Mouse (Mus musculus): Measurements from ENCODE around the gene Rlbp1. TPM values are rescaled to one million over a fixed set of nuclear protein-coding genes. Genes with fewer than 3 reads are reported as not detected.

The Rlbp1 gene
- polyA plus RNA-seq, 1 experiment from 2014 or later: 80.0 TPM

DNA sequence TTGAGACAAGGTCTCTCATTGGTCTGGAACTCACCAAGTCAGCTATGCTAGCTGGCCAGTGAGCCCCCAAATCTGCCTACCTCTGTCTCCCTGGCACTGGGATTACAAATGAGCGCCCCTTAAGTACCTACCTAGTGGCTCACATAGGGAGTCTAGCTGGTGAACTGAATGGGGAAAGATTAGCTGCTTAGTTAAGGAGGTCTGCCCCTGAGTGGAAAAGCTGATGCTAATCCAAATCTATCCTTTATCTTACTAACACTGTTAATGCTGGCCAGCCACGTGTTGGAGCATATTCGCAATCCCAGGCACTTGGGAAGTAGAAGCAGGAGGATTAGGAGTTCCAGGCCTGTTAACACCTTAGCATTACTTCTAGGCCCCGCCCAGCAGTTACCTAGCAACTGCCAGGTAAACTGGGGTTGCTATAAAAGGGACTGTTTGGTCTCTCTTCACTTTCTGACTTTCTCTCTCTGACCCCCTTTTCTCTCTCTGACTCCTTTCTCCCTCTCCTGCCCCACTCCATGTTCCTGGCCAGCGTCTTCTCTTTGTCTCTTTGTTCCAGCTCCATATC, 3.4 kb upstream of the Rlbp1 start:
- Histone ChIP-seq H3K4me3 (ENCODE audit: low read depth, low read length) (no peak overlapping the region), H3K4me1 (ENCODE audit: control insufficient read depth, insufficient read depth, low read length) (peaks cover 6% of the 10 kb centered on the region), H3K27ac (ENCODE audit: low read depth, low read length) (no peak overlapping the region), H3K27me3 (replicated peaks; ENCODE audit: control insufficient read depth, insufficient read depth, low read length) (no peaks in the 10 kb centered on the region), H3K4me2 (ENCODE audit: low read length) (no peak overlapping the region), H3K9ac (ENCODE audit: low read length) (no peak overlapping the region), H3K36me3 (ENCODE audit: control insufficient read depth, insufficient read depth, low read length) (no peaks in the 10 kb centered on the region), H3K9me3 (replicated peaks; ENCODE audit: control insufficient read depth, low read length) (no peaks in the 10 kb centered on the region)
- 59% methylated on average over 5 of the region's 5 CpGs for WGBS
- ATAC-seq (no peak), DNase-seq (ENCODE audit: low spot score) (no peak)

DNA sequence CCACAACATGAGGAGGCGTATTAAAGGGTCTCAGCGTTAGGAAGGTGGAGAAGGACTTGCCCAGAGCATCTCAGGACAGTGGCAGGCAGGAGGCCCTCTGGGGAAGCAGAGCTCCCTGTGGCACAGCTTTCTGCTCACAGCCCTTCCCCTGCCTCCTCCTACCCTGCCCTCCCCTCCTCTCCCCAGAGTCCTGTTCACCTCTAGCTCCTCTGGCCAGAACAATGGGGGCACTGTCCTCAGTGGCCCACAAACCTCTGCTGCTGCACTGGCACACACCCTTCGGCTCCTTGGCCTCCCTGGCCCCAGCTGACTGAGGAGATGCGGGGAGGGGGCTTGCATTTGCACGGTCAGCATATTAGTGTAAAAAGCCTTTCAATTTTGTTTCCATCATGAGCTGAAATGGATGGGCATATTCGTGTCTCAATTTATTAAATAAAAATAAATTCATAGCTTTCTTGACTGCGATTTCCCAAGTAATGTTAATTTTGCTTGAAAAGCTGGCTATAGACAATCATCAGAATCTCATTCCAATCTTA, 1.9 kb upstream of the Rlbp1 start:
- H3K4me3 ChIP-seq (ENCODE audit: low read depth, low read length): no peak overlapping the region
- H3K9ac ChIP-seq (ENCODE audit: low read length): no peak overlapping the region
- no peaks in the 10 kb centered on the region for H3K9me3 ChIP-seq (replicated peaks; ENCODE audit: control insufficient read depth, low read length)
- ATAC-seq (no peak), DNase-seq (ENCODE audit: low spot score) (no peak)
- no peak overlapping the region for H3K4me2 ChIP-seq (ENCODE audit: low read length)
- H3K27ac ChIP-seq (ENCODE audit: low read depth, low read length): no peak overlapping the region
- H3K4me1 ChIP-seq (ENCODE audit: control insufficient read depth, insufficient read depth, low read length): peaks cover 6% of the 10 kb centered on the region
- no peaks in the 10 kb centered on the region for H3K27me3 ChIP-seq (replicated peaks; ENCODE audit: control insufficient read depth, insufficient read depth, low read length)
- 55% methylated on average over 7 of the region's 7 CpGs for WGBS
- no peaks in the 10 kb centered on the region for H3K36me3 ChIP-seq (ENCODE audit: control insufficient read depth, insufficient read depth, low read length)

DNA sequence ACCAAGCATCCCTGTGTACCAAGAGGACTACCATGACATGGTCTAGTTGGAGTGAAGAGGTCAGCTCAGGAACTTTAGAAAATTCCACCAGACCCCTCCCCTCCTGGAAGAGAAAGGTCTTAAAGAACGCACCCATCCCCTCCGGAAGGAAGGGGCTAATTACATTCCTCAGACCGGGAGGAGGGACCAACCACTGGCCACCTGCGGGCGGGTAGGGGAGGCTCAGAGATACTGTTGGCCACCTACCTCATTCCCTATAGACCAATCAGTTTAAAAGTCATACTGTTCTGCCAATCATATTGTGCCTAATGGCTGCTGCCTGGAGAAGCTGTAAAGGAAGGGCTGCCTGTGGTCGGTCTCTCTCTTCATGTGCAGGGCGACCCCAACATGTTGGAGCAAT, 1.1 kb upstream of the Rlbp1 start:
- H3K27ac ChIP-seq (ENCODE audit: low read depth, low read length): no peak overlapping the region
- no peak overlapping the region for H3K4me2 ChIP-seq (ENCODE audit: low read length)
- no peak overlapping the region for H3K4me3 ChIP-seq (ENCODE audit: low read depth, low read length)
- H3K9ac ChIP-seq (ENCODE audit: low read length): no peak overlapping the region
- ATAC-seq (no peak), DNase-seq (ENCODE audit: low spot score) (no peak)
- WGBS: 58% methylated on average over 7 of the region's 7 CpGs
- H3K9me3 ChIP-seq (replicated peaks; ENCODE audit: control insufficient read depth, low read length): no peaks in the 10 kb centered on the region
- H3K27me3 ChIP-seq (replicated peaks; ENCODE audit: control insufficient read depth, insufficient read depth, low read length): no peaks in the 10 kb centered on the region
- 0 out of 2 replicates have a peak, but pooled peaks cover 3% of the 10 kb centered on the region for H3K36me3 ChIP-seq (ENCODE audit: control insufficient read depth, insufficient read depth, low read length)
- peaks cover 6% of the 10 kb centered on the region for H3K4me1 ChIP-seq (ENCODE audit: control insufficient read depth, insufficient read depth, low read length)

DNA sequence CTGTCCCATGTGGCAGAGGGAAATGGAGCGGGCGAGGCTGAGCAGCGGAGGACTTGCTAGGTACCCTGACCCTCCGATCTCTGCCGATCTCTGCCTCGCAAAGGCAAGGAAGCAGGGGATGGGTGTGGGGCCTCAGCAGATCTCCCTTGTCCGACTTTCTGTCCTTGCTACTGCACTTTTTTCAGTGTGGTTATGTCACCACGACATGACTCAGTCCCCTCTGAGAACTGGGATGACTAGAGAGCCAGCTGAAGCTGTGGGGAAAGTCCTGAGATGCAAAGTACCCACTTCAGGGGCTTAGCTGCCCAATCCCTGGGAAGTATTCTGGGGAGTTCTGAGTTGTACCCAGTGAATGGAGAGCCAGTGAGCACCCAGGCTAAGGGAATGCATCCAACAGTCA, 292 bp upstream of the Rlbp1 start:
- 0 out of 2 replicates have a peak, but pooled peaks cover 5% of the 10 kb centered on the region for H3K36me3 ChIP-seq (ENCODE audit: control insufficient read depth, insufficient read depth, low read length)
- H3K27me3 ChIP-seq (replicated peaks; ENCODE audit: control insufficient read depth, insufficient read depth, low read length): no peaks in the 10 kb centered on the region
- no peak; the same call in 1 of the 2 replicates for ATAC-seq
- DNase-seq (ENCODE audit: low spot score): no peak
- H3K4me1 ChIP-seq (ENCODE audit: control insufficient read depth, insufficient read depth, low read length): peaks cover 4% of the 10 kb centered on the region; the same call in 1 of the 2 replicates
- H3K9ac ChIP-seq (ENCODE audit: low read length): peak overlapping the region; percentile 57; the same call in 1 of the 2 replicates
- peak overlapping the region; percentile 85 for H3K27ac ChIP-seq (ENCODE audit: low read depth, low read length)
- 41% methylated on average over 8 of the region's 8 CpGs for WGBS
- no peak overlapping the region for H3K4me3 ChIP-seq (ENCODE audit: low read depth, low read length)
- no peaks in the 10 kb centered on the region for H3K9me3 ChIP-seq (replicated peaks; ENCODE audit: control insufficient read depth, low read length)
- H3K4me2 ChIP-seq (ENCODE audit: low read length): peak overlapping the region; percentile 29

DNA sequence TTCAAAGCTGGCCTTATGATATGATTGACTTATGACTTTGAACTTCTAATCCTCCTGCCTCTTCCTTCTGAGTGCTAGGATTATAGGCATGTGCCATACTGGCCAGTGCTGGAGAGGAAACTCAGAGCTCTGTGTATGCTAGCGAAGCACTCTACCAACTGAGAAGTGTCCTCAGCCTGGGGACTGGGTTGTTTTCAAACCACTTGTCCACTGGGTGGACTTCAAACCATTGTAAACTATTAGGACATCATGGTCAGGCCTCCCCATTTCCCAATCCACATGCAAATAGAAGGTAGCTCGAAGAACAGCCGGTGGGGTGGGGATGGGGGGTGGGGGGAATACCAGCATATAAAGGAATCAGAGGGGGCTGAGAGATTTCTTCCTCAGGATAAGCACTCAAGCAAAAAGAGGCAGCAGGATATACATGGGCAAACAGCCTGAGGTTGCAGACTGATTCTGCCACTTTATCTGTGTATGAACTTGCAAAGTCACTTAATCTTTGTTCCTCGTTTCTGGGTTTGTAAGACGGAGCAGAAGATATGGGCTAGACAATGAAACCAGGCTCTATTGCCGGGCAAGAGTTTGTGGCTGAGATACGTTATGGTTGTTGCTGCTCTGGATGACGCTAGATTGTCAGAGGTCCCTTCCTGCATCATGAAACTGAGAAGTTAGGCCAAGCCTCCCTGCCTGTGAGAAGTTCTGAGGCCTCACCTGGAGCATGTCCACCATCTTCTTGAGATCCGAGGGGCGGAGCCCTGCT, 10.2 kb downstream of the Rlbp1 start:
- no peak overlapping the region for H3K27ac ChIP-seq (ENCODE audit: low read depth, low read length)
- no peaks in the 10 kb centered on the region for H3K9me3 ChIP-seq (replicated peaks; ENCODE audit: control insufficient read depth, low read length)
- no peak overlapping the region for H3K9ac ChIP-seq (ENCODE audit: low read length)
- no peaks in the 10 kb centered on the region for H3K4me1 ChIP-seq (ENCODE audit: control insufficient read depth, insufficient read depth, low read length)
- H3K4me3 ChIP-seq (ENCODE audit: low read depth, low read length): no peak overlapping the region
- no peak overlapping the region for H3K4me2 ChIP-seq (ENCODE audit: low read length)
- ATAC-seq: no peak
- DNase-seq (ENCODE audit: low spot score): no peak
- peaks cover 12% of the 10 kb centered on the region for H3K36me3 ChIP-seq (ENCODE audit: control insufficient read depth, insufficient read depth, low read length)
- 90% methylated on average over 10 of the region's 10 CpGs for WGBS
- H3K27me3 ChIP-seq (replicated peaks; ENCODE audit: control insufficient read depth, insufficient read depth, low read length): no peaks in the 10 kb centered on the region

DNA sequence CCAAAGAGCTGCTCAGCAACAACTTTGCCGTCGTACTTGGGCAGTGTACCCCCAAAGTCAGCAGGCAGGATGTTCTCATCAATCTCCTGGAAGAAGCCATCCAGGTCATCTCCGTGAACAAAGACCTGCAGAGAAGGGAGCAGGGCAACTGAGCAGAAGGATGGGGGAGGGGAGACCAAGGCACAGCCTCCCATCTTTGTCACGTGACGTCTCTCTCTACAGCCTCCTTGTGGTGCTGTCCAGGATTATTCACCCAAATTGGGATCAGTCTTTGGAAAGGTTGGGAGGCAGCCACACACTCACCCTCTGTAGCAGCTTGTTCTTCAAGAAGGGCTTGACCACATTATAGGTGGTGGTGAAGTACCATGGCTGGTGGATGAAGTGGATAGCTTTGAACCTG, 11.3 kb downstream of the Rlbp1 start:
- H3K9me3 ChIP-seq (replicated peaks; ENCODE audit: control insufficient read depth, low read length): no peaks in the 10 kb centered on the region
- DNase-seq (ENCODE audit: low spot score): no peak
- no peak overlapping the region for H3K4me2 ChIP-seq (ENCODE audit: low read length)
- H3K9ac ChIP-seq (ENCODE audit: low read length): no peak overlapping the region
- H3K27me3 ChIP-seq (replicated peaks; ENCODE audit: control insufficient read depth, insufficient read depth, low read length): no peaks in the 10 kb centered on the region
- WGBS: 81% methylated on average over 5 of the region's 5 CpGs
- ATAC-seq: no peak
- no peak overlapping the region for H3K4me3 ChIP-seq (ENCODE audit: low read depth, low read length)
- H3K4me1 ChIP-seq (ENCODE audit: control insufficient read depth, insufficient read depth, low read length): no peaks in the 10 kb centered on the region
- no peak overlapping the region for H3K27ac ChIP-seq (ENCODE audit: low read depth, low read length)
- peaks cover 12% of the 10 kb centered on the region for H3K36me3 ChIP-seq (ENCODE audit: control insufficient read depth, insufficient read depth, low read length)

DNA sequence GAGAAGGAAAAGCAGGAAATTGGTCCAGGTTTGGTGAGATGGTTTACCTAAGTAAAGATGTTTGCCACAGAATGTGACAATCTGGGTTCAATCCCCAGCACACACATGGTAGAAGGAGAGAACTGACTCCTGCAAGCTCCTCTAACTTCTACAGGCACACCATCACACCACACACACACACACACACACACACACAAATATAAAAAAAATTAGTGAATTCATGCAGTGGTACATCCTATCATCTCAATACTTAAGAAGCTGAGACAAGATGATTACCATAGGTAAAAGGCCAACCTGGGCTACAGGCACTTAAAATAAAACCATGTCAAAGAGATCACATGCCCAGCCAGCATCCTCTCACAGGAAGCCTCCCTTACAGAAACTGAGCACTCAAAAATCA, 12.8 kb downstream of the Rlbp1 start:
- peaks cover 5% of the 10 kb centered on the region; the same call in 1 of the 2 replicates for H3K36me3 ChIP-seq (ENCODE audit: control insufficient read depth, insufficient read depth, low read length)
- no peak overlapping the region for H3K27ac ChIP-seq (ENCODE audit: low read depth, low read length)
- no peak overlapping the region for H3K4me2 ChIP-seq (ENCODE audit: low read length)
- no peaks in the 10 kb centered on the region for H3K27me3 ChIP-seq (replicated peaks; ENCODE audit: control insufficient read depth, insufficient read depth, low read length)
- H3K9ac ChIP-seq (ENCODE audit: low read length): no peak overlapping the region
- DNase-seq (ENCODE audit: low spot score) (no peak), ATAC-seq (no peak)
- no peaks in the 10 kb centered on the region for H3K4me1 ChIP-seq (ENCODE audit: control insufficient read depth, insufficient read depth, low read length)
- H3K4me3 ChIP-seq (ENCODE audit: low read depth, low read length): no peak overlapping the region
- H3K9me3 ChIP-seq (replicated peaks; ENCODE audit: control insufficient read depth, low read length): no peaks in the 10 kb centered on the region

DNA sequence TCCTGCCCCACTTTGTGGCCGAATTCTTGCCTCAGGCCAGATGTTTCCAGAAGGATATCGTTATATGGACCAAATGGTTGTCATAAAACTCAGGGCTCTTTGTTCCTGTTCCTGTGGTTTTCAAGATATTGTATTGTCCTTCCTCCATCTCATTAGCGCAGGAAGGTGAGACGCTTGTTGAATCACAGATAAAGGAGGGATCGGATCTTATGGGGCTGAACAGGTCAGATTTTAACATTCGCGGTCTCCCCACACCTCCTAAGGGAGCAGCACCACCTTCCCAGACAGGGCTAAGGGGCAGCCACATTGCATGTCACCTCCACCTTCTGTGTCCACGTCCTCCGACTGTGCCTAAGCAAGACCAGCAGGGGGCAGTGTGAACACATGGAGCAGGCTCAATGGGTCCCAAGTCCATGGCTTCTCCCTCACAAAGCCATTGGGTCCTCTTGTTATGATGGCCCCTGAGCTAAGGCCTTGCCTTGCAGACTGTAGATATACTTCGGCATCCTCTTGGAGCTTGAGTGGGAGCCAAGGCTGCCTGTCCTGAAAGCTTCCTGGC, 15.4 kb downstream of the Rlbp1 start:
- no peak overlapping the region for H3K27ac ChIP-seq (ENCODE audit: low read depth, low read length)
- WGBS: 47% methylated on average over 10 of the region's 10 CpGs
- H3K36me3 ChIP-seq (ENCODE audit: control insufficient read depth, insufficient read depth, low read length): peaks cover 4% of the 10 kb centered on the region; the same call in 1 of the 2 replicates
- H3K27me3 ChIP-seq (replicated peaks; ENCODE audit: control insufficient read depth, insufficient read depth, low read length): no peaks in the 10 kb centered on the region
- H3K9ac ChIP-seq (ENCODE audit: low read length): no peak overlapping the region
- ATAC-seq (peak; percentile 80), DNase-seq (ENCODE audit: low spot score) (peak; percentile 84)
- H3K4me3 ChIP-seq (ENCODE audit: low read depth, low read length): no peak overlapping the region
- no peak overlapping the region for H3K4me2 ChIP-seq (ENCODE audit: low read length)
- H3K9me3 ChIP-seq (replicated peaks; ENCODE audit: control insufficient read depth, low read length): no peaks in the 10 kb centered on the region
- no peaks in the 10 kb centered on the region for H3K4me1 ChIP-seq (ENCODE audit: control insufficient read depth, insufficient read depth, low read length)

DNA sequence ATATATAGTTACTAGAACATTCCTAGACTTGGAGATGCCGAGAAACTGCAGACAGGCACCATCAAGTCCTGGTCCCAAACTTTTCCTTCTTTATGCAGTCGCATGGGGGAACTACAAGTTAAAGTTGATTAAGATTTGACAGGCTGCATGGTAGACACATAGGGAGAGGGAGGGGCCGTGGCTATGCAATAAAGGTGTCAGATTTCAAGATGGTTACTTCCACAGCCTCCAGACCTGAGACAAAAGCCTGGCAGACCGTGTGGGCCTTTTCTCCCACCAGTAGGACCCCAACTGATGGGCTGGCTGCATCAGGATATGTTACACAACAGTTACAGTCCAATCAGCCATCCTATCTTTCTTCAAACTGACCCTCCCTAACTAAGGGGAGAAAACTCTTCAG, 17.4 kb downstream of the Rlbp1 start:
- Histone ChIP-seq H3K27ac (ENCODE audit: low read depth, low read length) (no peak overlapping the region), H3K36me3 (ENCODE audit: control insufficient read depth, insufficient read depth, low read length) (peaks cover 6% of the 10 kb centered on the region; the same call in 1 of the 2 replicates), H3K9me3 (replicated peaks; ENCODE audit: control insufficient read depth, low read length) (no peaks in the 10 kb centered on the region), H3K4me3 (ENCODE audit: low read depth, low read length) (no peak overlapping the region), H3K27me3 (replicated peaks; ENCODE audit: control insufficient read depth, insufficient read depth, low read length) (no peaks in the 10 kb centered on the region), H3K4me2 (ENCODE audit: low read length) (no peak overlapping the region), H3K4me1 (ENCODE audit: control insufficient read depth, insufficient read depth, low read length) (no peaks in the 10 kb centered on the region), H3K9ac (ENCODE audit: low read length) (no peak overlapping the region)
- no peak for DNase-seq (ENCODE audit: low spot score)
- 49% methylated on average over 4 of the region's 4 CpGs for WGBS
- ATAC-seq: no peak

All from forebrain, embryonic 14.5 days (tissue).